Comparison of ENCODE assay signal across 8 mouse cellular contexts in the genomic region with DNA sequence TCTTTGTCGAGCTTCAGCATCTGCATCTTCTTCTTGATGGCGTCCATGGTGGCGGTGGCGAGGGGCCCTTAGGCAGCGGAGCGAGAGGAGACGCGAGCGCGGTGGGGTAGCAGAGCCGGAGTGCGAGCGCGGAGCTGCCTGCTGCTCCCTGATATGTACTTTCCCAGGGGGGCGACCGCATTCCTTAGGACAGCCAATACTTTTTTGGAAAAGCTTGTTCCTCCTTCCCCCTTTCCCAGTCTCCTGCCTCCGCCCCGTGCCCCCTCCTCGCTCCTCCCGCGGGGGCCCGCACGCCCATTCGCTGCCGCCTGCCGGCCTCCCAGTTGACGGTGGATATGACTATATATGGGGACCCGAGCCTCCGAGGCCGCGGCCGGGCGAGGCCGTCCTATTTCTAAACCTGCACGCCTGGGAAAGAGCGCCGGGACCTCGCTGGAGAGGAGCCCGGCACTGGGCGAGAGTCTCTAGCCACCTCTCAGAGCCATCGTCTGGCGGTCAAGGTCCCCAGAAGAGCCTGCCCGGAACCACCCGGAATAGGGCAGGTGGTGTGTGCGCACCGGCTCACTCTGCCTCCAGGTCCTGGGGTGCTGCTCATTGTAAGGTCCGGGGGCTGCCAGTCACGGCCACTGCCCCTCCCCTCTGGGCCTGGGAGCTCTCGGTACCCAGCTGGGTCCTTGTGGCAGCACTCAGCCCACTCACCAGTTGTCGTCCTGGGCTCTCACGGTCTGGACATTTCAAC. TPM values are rescaled to one million over a fixed set of nuclear protein-coding genes. Genes with fewer than 3 reads are reported as not detected.
DNase-seq lines count a peak whose midpoint lies in the region; ATAC-seq and TF ChIP-seq lines count a peak whose summit lies in the region.

A gene (minus strand): TSS at position 321 of the 739 bp plus-strand sequence.

- peak within 1 kb of the TSS; percentile 79 for H3K9ac ChIP-seq in embryonic facial prominence, embryonic 15.5 days
- H3K9ac ChIP-seq in limb, embryonic 15.5 days, result peak within 1 kb of the TSS; percentile 77
- H3K9ac ChIP-seq in midbrain, embryonic 15.5 days, result peak within 1 kb of the TSS; percentile 42
- peak within 1 kb of the TSS; percentile 95 for H3K9ac ChIP-seq in stomach, embryonic 16.5 days (ENCODE audit: low read length)

- H3K27me3 ChIP-seq in C2C12 (ENCODE audit: control insufficient read depth, insufficient read depth, insufficient read length), result no peaks in the 10 kb centered on the region
- H3K27me3 ChIP-seq in embryonic facial prominence, embryonic 15.5 days, result no peaks in the 10 kb centered on the region
- no peaks in the 10 kb centered on the region for H3K27me3 ChIP-seq in limb, embryonic 15.5 days
- H3K27me3 ChIP-seq in midbrain, embryonic 15.5 days (replicated peaks), result peaks cover 50% of the 10 kb centered on the region
- no peaks in the 10 kb centered on the region for H3K27me3 ChIP-seq in stomach, embryonic 16.5 days (ENCODE audit: control insufficient read depth, insufficient read depth, low read length)

- H3K79me3 ChIP-seq in C2C12 (ENCODE audit: low read depth), result peaks cover 39% of the 10 kb centered on the region

- peak; percentile 87 for ATAC-seq in embryonic facial prominence, embryonic 15.5 days (ENCODE audit: insufficient number of reproducible peaks, low FRiP score, low TSS enrichment, low read depth)
- peak; percentile 78 for ATAC-seq in limb, embryonic 15.5 days (ENCODE audit: insufficient number of reproducible peaks, low FRiP score, low TSS enrichment, low read depth)
- peak; percentile 53; the same call in 1 of the 2 replicates for ATAC-seq in midbrain, embryonic 15.5 days (replicated peaks)
- ATAC-seq in stomach, embryonic 16.5 days (ENCODE audit: insufficient read depth, low FRiP score), result peak; percentile 91

- no peak for TF ChIP-seq CTCF in C2C12 (IDR thresholded peaks at IDR 0.05; ENCODE audit: control insufficient read depth, insufficient read depth, insufficient read length)

- peak within 1 kb of the TSS; percentile 60 for H3K4me3 ChIP-seq in C2C12 (ENCODE audit: insufficient read depth, poor library complexity, severe bottlenecking)
- peak within 1 kb of the TSS; percentile 57 for H3K4me3 ChIP-seq in embryonic facial prominence, embryonic 15.5 days (replicated peaks)
- H3K4me3 ChIP-seq in limb, embryonic 15.5 days, result peak within 1 kb of the TSS; percentile 67
- H3K4me3 ChIP-seq in midbrain, embryonic 15.5 days, result peak within 1 kb of the TSS; percentile 44
- H3K4me3 ChIP-seq in stomach, embryonic 16.5 days (replicated peaks; ENCODE audit: low read length), result peak within 1 kb of the TSS; percentile 79

- H3ac ChIP-seq in C2C12 (ENCODE audit: control insufficient read depth, insufficient read length, low read depth), result peak within 1 kb of the TSS; percentile 73

- no peaks in the 10 kb centered on the region for H3K9me3 ChIP-seq in embryonic facial prominence, embryonic 15.5 days (replicated peaks)
- no peaks in the 10 kb centered on the region for H3K9me3 ChIP-seq in limb, embryonic 15.5 days
- H3K9me3 ChIP-seq in midbrain, embryonic 15.5 days, result no peaks in the 10 kb centered on the region
- no peaks in the 10 kb centered on the region for H3K9me3 ChIP-seq in stomach, embryonic 16.5 days (replicated peaks; ENCODE audit: control insufficient read depth, low read length)

- H3K36me3 ChIP-seq in C2C12 (ENCODE audit: control insufficient read depth, insufficient read depth), result peaks cover 33% of the 10 kb centered on the region
- no peaks in the 10 kb centered on the region for H3K36me3 ChIP-seq in embryonic facial prominence, embryonic 15.5 days
- no peaks in the 10 kb centered on the region for H3K36me3 ChIP-seq in limb, embryonic 15.5 days
- H3K36me3 ChIP-seq in midbrain, embryonic 15.5 days (replicated peaks), result no peaks in the 10 kb centered on the region
- no peaks in the 10 kb centered on the region for H3K36me3 ChIP-seq in stomach, embryonic 16.5 days (ENCODE audit: control insufficient read depth, insufficient read depth, low read length)

- peak within 1 kb of the TSS; percentile 91 for H3K27ac ChIP-seq in embryonic facial prominence, embryonic 15.5 days (replicated peaks)
- peak within 1 kb of the TSS; percentile 89 for H3K27ac ChIP-seq in limb, embryonic 15.5 days
- no peak within 1 kb of the TSS for H3K27ac ChIP-seq in midbrain, embryonic 15.5 days
- peak within 1 kb of the TSS; percentile 96 for H3K27ac ChIP-seq in stomach, embryonic 16.5 days (ENCODE audit: low read length)

- DNase-seq in adrenal gland, postnatal 14 days, result peak; percentile 82
- DNase-seq in heart, adult 9 months (ENCODE audit: low spot score in 2 of 2), result peak; percentile 90 to 91
- DNase-seq in kidney, adult 8-10 months, result peak; percentile 49 to 63

- peaks cover 48% of the 10 kb centered on the region for H3K79me2 ChIP-seq in C2C12 (ENCODE audit: control insufficient read depth, insufficient read depth)

- H3K4me2 ChIP-seq in embryonic facial prominence, embryonic 15.5 days (replicated peaks), result peak within 1 kb of the TSS; percentile 69
- H3K4me2 ChIP-seq in limb, embryonic 15.5 days, result peak within 1 kb of the TSS; percentile 69
- H3K4me2 ChIP-seq in midbrain, embryonic 15.5 days, result peak within 1 kb of the TSS; percentile 88
- H3K4me2 ChIP-seq in stomach, embryonic 16.5 days (ENCODE audit: low read depth, low read length), result peak within 1 kb of the TSS; percentile 82

- H3K4me1 ChIP-seq in embryonic facial prominence, embryonic 15.5 days, result peaks cover 44% of the 10 kb centered on the region
- H3K4me1 ChIP-seq in limb, embryonic 15.5 days, result peaks cover 46% of the 10 kb centered on the region
- H3K4me1 ChIP-seq in midbrain, embryonic 15.5 days, result peaks cover 36% of the 10 kb centered on the region
- H3K4me1 ChIP-seq in stomach, embryonic 16.5 days (ENCODE audit: control insufficient read depth, insufficient read depth, low read length), result peaks cover 23% of the 10 kb centered on the region

- WGBS in embryonic facial prominence, embryonic 15.5 days, result 2% methylated on average over 51 of the region's 51 CpGs
- WGBS in limb, embryonic 15.5 days, result 1% methylated on average over 51 of the region's 51 CpGs
- under 1% methylated on average over 51 of the region's 51 CpGs for WGBS in midbrain, embryonic 15.5 days
- WGBS in stomach, embryonic 16.5 days, result 1% methylated on average over 51 of the region's 51 CpGs

TF ChIP-seq in C2C12, 6 proteins besides CTCF, POLR2A, EP300 and RAD21:
- TF ChIP-seq MYOG (IDR thresholded peaks at IDR 0.05; ENCODE audit: control insufficient read depth, extremely low read depth, insufficient read length), result no peak
- no peak for TF ChIP-seq CEBPB (IDR thresholded peaks at IDR 0.05; ENCODE audit: low read depth)
- TF ChIP-seq USF1 (IDR thresholded peaks at IDR 0.05; ENCODE audit: low read depth), result no peak
- TF ChIP-seq MAX (IDR thresholded peaks at IDR 0.05), result no peak
- no peak for TF ChIP-seq FOSL1 (IDR thresholded peaks at IDR 0.05; ENCODE audit: insufficient read depth, low read length, poor library complexity, severe bottlenecking)
- TF ChIP-seq MYOD1 (IDR thresholded peaks at IDR 0.05; ENCODE audit: control insufficient read depth, insufficient read length, low read depth), result no peak

RNA-seq across cellular contexts. Expression of the gene that starts here (rescaled TPM):
- polyA plus RNA-seq in C2C12 (2012; fragmentation: generic; extraction: Trizol), result 1,080 TPM
- 183 and 207 TPM in 2 replicates for total RNA-seq in adrenal gland, postnatal 14 days (2021)
- 870 and 880 TPM in 2 replicates for polyA plus RNA-seq in embryonic facial prominence, embryonic 15.5 days (2015; fragmentation: Nextera tagmentation; extraction: Ambion mirVana)
- 710 and 1,010 TPM in 2 replicates for polyA plus RNA-seq in limb, embryonic 15.5 days (2015; fragmentation: Nextera tagmentation; extraction: Ambion mirVana)
- 146 and 151 TPM in 2 replicates for polyA plus RNA-seq in midbrain, embryonic 15.5 days (2015; fragmentation: Nextera tagmentation; extraction: Ambion mirVana)
- polyA plus RNA-seq in stomach, embryonic 16.5 days (2015; fragmentation: Nextera tagmentation; extraction: Ambion mirVana), result 1,286 and 1,473 TPM in 2 replicates

Comparison
In these comparisons a context has a peak if more than half of its experiments do, and no peak if none do; other contexts are left out.
1. H3K9ac ChIP-seq: peak in every context shown above with its lines; median percentile 95 in stomach, embryonic 16.5 days; 79 in embryonic facial prominence, embryonic 15.5 days; 77 in limb, embryonic 15.5 days; 42 in midbrain, embryonic 15.5 days.